Mouse (Mus musculus) heart, postnatal 4 days (tissue): ENCODE data around the gene Tex22. TPM values are rescaled to one million over a fixed set of nuclear protein-coding genes. Genes with fewer than 3 reads are reported as not detected.

Source experiments
- microRNA-seq, 2 experiments: library from miRNA; unstranded; fragments of <30 nt; microRNA quantifications; one replicate each; pipeline ENCODE4 v1.2.0; 2021 to 2022
- total RNA-seq, 2 experiments: library from RNA; stranded (reverse); gene quantifications; 2 replicates each; pipeline ENCODE4 v1.2.3; 2021

Gene Tex22
- total RNA-seq, 2 experiments from 2014 or later, result 0.29 TPM; not detected in 1

Small RNAs within 50 kb of the gene (microRNA-seq; reads per million reads assigned to microRNA genes)
- gene Gm44471, result 0 reads per million in 2 experiments

Other genes starting within 250 kb of the Tex22 start
- gene Cdca4, start 245.1 kb upstream of the Tex22 start, total RNA-seq, result 10 to 100 TPM; 25.8 to 26.8 TPM
- under 1 TPM; 0.16 to 0.17 TPM for gene Gpr132, start 206.3 kb upstream of the Tex22 start, total RNA-seq
- gene Jag2, start 144.7 kb upstream of the Tex22 start, total RNA-seq, result 10 to 100 TPM; 29.1 to 29.2 TPM
- 10 to 100 TPM; 10.3 to 15.7 TPM for gene Nudt14, start 132.4 kb upstream of the Tex22 start, total RNA-seq
- gene Btbd6, start 98.0 kb upstream of the Tex22 start, total RNA-seq, result 10 to 100 TPM; 26.0 to 28.1 TPM
- gene Brf1, start 73.8 kb upstream of the Tex22 start, total RNA-seq, result 10 to 100 TPM; 38.3 to 40.8 TPM
- gene Pacs2, start 60.0 kb upstream of the Tex22 start, total RNA-seq, result 10 to 100 TPM; 31.8 to 33.4 TPM
- 10 to 100 TPM; 55.2 to 61.3 TPM for gene Mta1, start 23.8 kb downstream of the Tex22 start, total RNA-seq
- 1,000 to 10,000 TPM; 1,189 to 1,285 TPM for gene Crip2, start 65.7 kb downstream of the Tex22 start, total RNA-seq
- gene Crip1, start 71.8 kb downstream of the Tex22 start, total RNA-seq, result 100 to 1,000 TPM; 301 to 312 TPM
- gene Tedc1, start 81.9 kb downstream of the Tex22 start, total RNA-seq, result 10 to 100 TPM in 1 of 2 experiments, 1 to 10 TPM in 1; 9.4 to 10.3 TPM
- 1 to 10 TPM; 1.4 to 1.5 TPM for gene Tmem121, start 111.4 kb downstream of the Tex22 start, total RNA-seq